Mouse (Mus musculus): ENCODE data around the gene Strn.

Gene Strn

DNA sequence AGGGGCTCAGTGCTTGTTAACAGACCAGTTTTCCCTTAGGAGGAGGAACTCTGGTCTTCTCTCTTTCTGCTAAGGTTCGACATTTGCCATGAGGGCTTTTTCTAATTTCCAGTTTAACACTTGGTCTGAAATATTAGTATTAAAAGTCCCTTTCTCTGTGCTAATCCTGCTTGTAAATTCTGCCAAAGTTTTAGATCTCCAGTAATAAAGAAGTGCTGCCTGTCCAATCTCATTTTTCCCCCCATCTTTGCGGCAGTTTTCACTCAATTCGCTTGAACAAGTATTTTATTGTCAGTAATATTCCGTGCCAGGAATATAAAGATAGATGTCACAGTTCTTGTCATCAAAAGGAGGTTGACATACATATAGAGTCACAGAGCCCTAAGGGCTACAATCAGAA, at the start of gene Strn:
Gene Strn, minus strand, starts transcription at position 101 of the 400 bp plus-strand sequence.
- DNase-seq = no peak

GRCm38 (mm10) chr17:78778765-78779164, 41.8 kb upstream of the Strn start:
- DNase-seq = no peak

DNA sequence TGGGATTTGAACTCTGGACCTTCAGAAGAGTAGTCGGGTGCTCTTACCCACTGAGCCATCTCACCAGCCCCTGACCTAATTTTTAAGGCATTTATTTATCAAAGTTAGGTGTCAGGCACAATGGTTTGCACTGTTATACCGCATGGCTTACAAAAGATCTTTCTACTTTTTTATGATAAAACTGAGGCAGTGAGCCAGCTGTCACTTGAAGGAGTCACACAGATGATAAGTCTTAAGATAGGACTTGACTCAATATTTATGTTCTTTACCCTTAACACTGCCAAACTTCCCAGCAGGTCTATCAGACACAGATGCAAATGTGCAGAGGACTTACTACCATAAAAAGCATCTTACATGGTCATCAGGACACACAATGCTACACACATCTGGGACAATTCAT, 35.3 kb upstream of the Strn start:
- DNase-seq = no peak

- no peak for DNase-seq
Observed at GRCm38 (mm10) chr17:78770932-78771331, 33.9 kb upstream of the Strn start.

- DNase-seq = no peak
Observed at GRCm38 (mm10) chr17:78769341-78769740, 32.3 kb upstream of the Strn start.

GRCm38 (mm10) chr17:78768937-78769336, 31.9 kb upstream of the Strn start:
- DNase-seq = no peak

- DNase-seq = no peak
Observed at GRCm38 (mm10) chr17:78767546-78767945, 30.6 kb upstream of the Strn start.

- no peak for DNase-seq
Observed at GRCm38 (mm10) chr17:78766084-78766483, 29.1 kb upstream of the Strn start.

DNA sequence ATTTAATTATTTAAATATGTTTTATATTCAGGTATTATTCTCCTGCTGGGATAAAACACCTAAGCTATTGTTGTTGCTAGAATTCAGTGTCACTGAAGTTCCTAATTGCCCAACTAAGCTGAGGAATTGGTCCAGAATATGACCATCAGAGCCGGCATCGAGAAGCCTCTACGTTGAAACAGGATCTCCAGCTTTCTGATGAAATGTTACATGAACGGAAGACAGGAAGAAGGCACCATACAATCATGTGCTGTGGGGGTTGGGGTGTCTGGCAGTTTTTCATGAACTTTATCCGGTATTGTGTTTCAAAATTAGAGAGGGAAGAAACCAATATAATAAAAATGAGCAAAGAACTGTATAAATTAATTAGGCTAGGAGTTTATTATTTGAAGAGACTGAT, 26.3 kb upstream of the Strn start:
- no peak for DNase-seq

- DNase-seq = no peak
Observed at GRCm38 (mm10) chr17:78752938-78753655, 16.1 kb upstream of the Strn start.

- no peak for DNase-seq
Observed at GRCm38 (mm10) chr17:78752064-78752463, 15.1 kb upstream of the Strn start.

- no peak for DNase-seq
Observed at GRCm38 (mm10) chr17:78748440-78748839, 11.4 kb upstream of the Strn start.

- DNase-seq = no peak
Observed at GRCm38 (mm10) chr17:78738416-78738815, 1.4 kb upstream of the Strn start.

GRCm38 (mm10) chr17:78737771-78738170, 775 bp upstream of the Strn start:
- DNase-seq = no peak

GRCm38 (mm10) chr17:78736473-78736988, 465 bp downstream of the Strn start:
- peak; percentile 100 for DNase-seq

- no peak for DNase-seq
Observed at GRCm38 (mm10) chr17:78735731-78736472, 1.1 kb downstream of the Strn start.

DNA sequence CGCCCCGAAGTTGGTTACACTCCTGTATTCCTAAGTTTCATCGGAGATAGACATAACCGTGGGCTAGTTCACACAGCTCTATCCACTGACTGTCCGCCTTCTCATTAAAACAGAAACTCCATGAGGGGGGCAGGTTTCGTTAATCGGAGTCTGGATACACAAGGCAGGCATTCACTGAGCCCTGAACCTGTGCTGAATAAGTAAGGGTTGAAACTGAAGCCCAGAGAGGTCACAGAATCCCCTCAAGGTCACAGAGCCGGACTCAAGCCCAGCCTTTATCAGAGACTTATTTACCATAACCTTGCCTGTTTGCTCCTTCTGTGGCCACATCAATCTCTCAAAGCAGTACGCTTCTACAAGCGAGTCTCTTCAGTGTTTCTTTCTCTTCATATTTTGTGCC, 2.2 kb downstream of the Strn start:
- DNase-seq = no peak

- DNase-seq = no peak
Observed at GRCm38 (mm10) chr17:78732056-78732455, 4.9 kb downstream of the Strn start.

DNA sequence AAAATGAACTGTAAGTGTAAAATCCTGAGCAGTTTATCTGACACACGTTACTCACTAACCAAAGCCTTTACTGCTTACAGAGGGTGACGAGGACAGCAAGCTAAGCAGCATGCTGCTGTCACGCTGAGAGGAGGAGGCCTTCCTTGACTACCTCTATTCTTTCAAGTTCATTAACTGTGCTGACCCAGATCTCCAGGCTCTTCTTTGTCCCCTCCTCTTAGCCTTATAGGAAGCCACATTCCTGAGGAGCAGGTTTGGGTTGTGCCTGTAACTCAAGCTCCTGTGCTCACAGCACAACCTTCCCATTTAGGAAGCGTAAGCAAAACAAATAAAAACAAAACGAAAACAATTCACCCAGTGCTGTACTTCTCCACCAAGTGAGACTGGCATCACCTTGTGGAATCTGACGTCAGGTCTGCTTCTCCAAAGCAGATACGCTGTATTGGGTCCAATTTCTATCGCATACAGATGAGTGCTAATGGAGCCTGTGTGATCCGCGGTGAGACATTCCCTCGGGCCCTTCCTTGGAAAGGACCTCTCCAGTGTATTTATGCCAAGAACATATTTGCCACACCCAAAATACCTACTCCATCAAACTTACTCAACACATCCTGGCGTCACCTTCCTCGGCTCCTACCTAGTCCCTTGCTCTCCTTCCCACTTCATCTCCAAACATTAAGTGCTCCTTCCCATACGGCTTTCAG, 10.1 kb downstream of the Strn start:
- no peak for DNase-seq

DNA sequence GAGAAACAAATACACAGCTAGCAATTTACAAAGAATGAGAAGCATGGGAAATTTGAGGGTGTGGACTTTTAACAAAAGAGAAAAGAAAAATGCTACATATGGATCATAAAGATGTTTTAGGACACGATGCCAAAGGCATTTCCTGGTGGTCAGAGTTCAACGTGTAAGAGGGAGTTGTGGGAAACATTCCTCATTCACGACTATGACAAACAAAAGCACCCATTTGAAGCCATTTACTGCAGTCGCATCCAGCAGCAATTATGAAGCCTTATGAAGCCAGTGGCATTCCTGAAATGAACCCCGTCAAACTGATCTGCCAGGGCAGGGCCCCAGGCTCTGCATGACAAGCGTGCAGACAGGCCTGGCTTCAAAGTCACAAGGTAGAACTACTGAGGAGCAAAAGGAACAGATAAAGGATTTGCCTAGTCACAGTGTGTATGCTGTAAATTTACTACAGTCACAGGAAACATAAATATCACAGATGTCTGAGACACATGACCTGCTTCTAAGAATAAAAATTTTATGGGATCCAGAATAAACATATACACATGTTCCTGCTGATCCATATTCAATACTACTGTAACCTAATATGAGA, 12.4 kb downstream of the Strn start:
- no peak for DNase-seq

DNA sequence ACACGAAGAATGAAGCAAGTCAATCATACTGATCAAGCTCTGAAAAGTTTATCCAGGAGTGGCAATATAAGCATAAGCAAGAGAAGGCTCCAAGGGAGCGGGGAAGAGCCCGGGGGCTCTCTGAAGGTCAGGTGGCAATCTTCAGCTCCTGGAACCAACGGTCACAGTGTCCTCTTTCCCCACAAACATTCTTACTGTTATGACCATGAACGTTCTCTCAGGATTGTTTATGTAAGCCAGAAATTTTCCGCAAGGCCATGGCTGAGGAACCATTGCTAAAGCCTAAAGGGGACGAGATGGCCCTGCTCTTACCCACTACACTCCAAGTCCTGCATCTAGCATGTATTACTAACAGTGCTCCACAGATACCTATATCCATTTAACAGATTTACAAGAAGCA, 15.3 kb downstream of the Strn start:
- DNase-seq = no peak

GRCm38 (mm10) chr17:78719086-78719485, 17.9 kb downstream of the Strn start:
- no peak for DNase-seq

GRCm38 (mm10) chr17:78710258-78710657, 26.7 kb downstream of the Strn start:
- no peak for DNase-seq
